Mouse (Mus musculus): Measurements from ENCODE around the gene Olfr805.

Gene Olfr805

GRCm38 (mm10) chr10:129729275-129729674, at the start of gene Olfr805:
Gene Olfr805 (minus strand): TSS chr10:129729375.
- no peak for DNase-seq (ENCODE audit: low read depth)

GRCm38 (mm10) chr10:129778123-129778522, 48.9 kb upstream of the Olfr805 start:
- no peak for DNase-seq (ENCODE audit: low read depth)

GRCm38 (mm10) chr10:129774338-129774737, 45.2 kb upstream of the Olfr805 start, which contains the start of gene Olfr809:
Gene Olfr809 (plus strand): TSS chr10:129774638.
- no peak for DNase-seq (ENCODE audit: low read depth)

- DNase-seq (ENCODE audit: low read depth), result no peak
Measured at GRCm38 (mm10) chr10:129765182-129765581, 36.0 kb upstream of the Olfr805 start, which contains the start of gene Olfr808. Gene Olfr808 (plus strand): TSS chr10:129765482.

- no peak for DNase-seq (ENCODE audit: low read depth)
Measured at GRCm38 (mm10) chr10:129757693-129758092, 28.5 kb upstream of the Olfr805 start, which contains the start of gene Olfr807. Gene Olfr807 (minus strand): TSS chr10:129757793.

- DNase-seq (ENCODE audit: low read depth), result no peak
Measured at GRCm38 (mm10) chr10:129741821-129742220, 12.6 kb upstream of the Olfr805 start, which contains the start of gene Olfr806. Gene Olfr806 (minus strand): TSS chr10:129741921.

- no peak for DNase-seq (ENCODE audit: low read depth)
Measured at GRCm38 (mm10) chr10:129702910-129703309, 26.3 kb downstream of the Olfr805 start, which contains the start of gene Olfr804. Gene Olfr804 (plus strand): TSS chr10:129703210.

- DNase-seq (ENCODE audit: low read depth), result no peak
Measured at GRCm38 (mm10) chr10:129694186-129694585, 35.0 kb downstream of the Olfr805 start, which contains the start of gene Olfr803. Gene Olfr803 (minus strand): TSS chr10:129694286.

- no peak for DNase-seq (ENCODE audit: low read depth)
Measured at GRCm38 (mm10) chr10:129688069-129688468, 41.1 kb downstream of the Olfr805 start, which contains the start of gene Olfr802. Gene Olfr802 (minus strand): TSS chr10:129688169.

GRCm38 (mm10) chr10:129673765-129674164, 55.4 kb downstream of the Olfr805 start, which contains the start of gene Olfr801:
Gene Olfr801 (minus strand): TSS chr10:129673865.
- DNase-seq (ENCODE audit: low read depth), result no peak
